Mouse (Mus musculus) left cerebral cortex, postnatal 36 days (tissue): Measurements from ENCODE around the gene Arhgap24. TPM values are rescaled to one million over a fixed set of nuclear protein-coding genes. Genes with fewer than 3 reads are reported as not detected.

Source experiments
- DNase-seq, 2 experiments: peaks; one replicate each; pipeline ENCODE4 v3.0.0; 2021 to 2022; ENCODE audit warnings: low spot score in 2 of 2, mixed read lengths in 1 of 2
- intact Hi-C: fragments of 180-260 bp; cut with DNase I; formaldehyde crosslinking; loops from one replicate; pipeline ENCODE4 v1.15.1; 2025
- total RNA-seq, 2 experiments: library from RNA; stranded (reverse); gene quantifications; 2 replicates each; pipeline ENCODE4 v1.2.3; 2021

The Arhgap24 gene
- total RNA-seq, 2 experiments from 2014 or later = 4.8 to 7.0 TPM

- DNase-seq = no peak
- intact Hi-C loops = no loop called here
Measured at GRCm38 (mm10) chr5:102659061-102659460, 177.9 kb downstream of the Arhgap24 start.

- DNase-seq = no peak
- intact Hi-C loops = no loop called here
Measured at GRCm38 (mm10) chr5:102664988-102665726, 184.0 kb downstream of the Arhgap24 start.

GRCm38 (mm10) chr5:102666886-102667285 is 185.7 kb downstream of the Arhgap24 start:
- no peak for DNase-seq
- intact Hi-C loops = no loop called here

GRCm38 (mm10) chr5:102667754-102668575 is 186.8 kb downstream of the Arhgap24 start:
- no peak for DNase-seq
- intact Hi-C loops = no loop called here

- intact Hi-C loops = no loop called here
- DNase-seq = no peak
Measured at GRCm38 (mm10) chr5:102670206-102670605, 189.0 kb downstream of the Arhgap24 start.

GRCm38 (mm10) chr5:102670731-102671345 is 189.6 kb downstream of the Arhgap24 start:
- no peak for DNase-seq
- intact Hi-C loops = no loop called here

- intact Hi-C loops = no loop called here
- DNase-seq = no peak
Measured at GRCm38 (mm10) chr5:102675326-102675725, 194.1 kb downstream of the Arhgap24 start.

GRCm38 (mm10) chr5:102677176-102677575 is 196.0 kb downstream of the Arhgap24 start:
- intact Hi-C loops = no loop called here
- DNase-seq = no peak

GRCm38 (mm10) chr5:102687673-102688072 is 206.5 kb downstream of the Arhgap24 start:
- intact Hi-C loops = no loop called here

GRCm38 (mm10) chr5:102692487-102692886 is 211.3 kb downstream of the Arhgap24 start:
- DNase-seq = peak; percentile 46 to 59
- intact Hi-C loops = loop anchor here (1.0 to 5.0 kb wide), 3 partner anchors 275 to 545 kb away; no protein-coding TSS in a partner anchor

More at GRCm38 (mm10) chr5:102687673-102688072, 206.5 kb downstream of the Arhgap24 start:
- no peak for DNase-seq

- intact Hi-C loops = loop anchor here (5.0 kb wide), 2 partner anchors 276 to 546 kb away; no protein-coding TSS in a partner anchor
- DNase-seq = no peak
Measured at GRCm38 (mm10) chr5:102693192-102693591, 212.0 kb downstream of the Arhgap24 start.

GRCm38 (mm10) chr5:102693871-102694270 is 212.7 kb downstream of the Arhgap24 start:
- intact Hi-C loops = loop anchor here (5.0 kb wide), 2 partner anchors 277 to 547 kb away; no protein-coding TSS in a partner anchor
- DNase-seq = no peak

GRCm38 (mm10) chr5:102697784-102698183 is 216.6 kb downstream of the Arhgap24 start:
- intact Hi-C loops = no loop called here

GRCm38 (mm10) chr5:102698396-102698795 is 217.2 kb downstream of the Arhgap24 start:
- DNase-seq = no peak
- intact Hi-C loops = no loop called here

More at GRCm38 (mm10) chr5:102697784-102698183, 216.6 kb downstream of the Arhgap24 start:
- no peak for DNase-seq

GRCm38 (mm10) chr5:102698891-102699290 is 217.7 kb downstream of the Arhgap24 start:
- intact Hi-C loops = no loop called here
- peak in 1 of 2 experiments; percentile 20 for DNase-seq

GRCm38 (mm10) chr5:102702581-102702980 is 221.4 kb downstream of the Arhgap24 start:
- DNase-seq = no peak
- intact Hi-C loops = loop anchor here (5.0 kb wide), 1 partner anchor 170 kb away; no protein-coding TSS in a partner anchor

- intact Hi-C loops = loop anchor here (5.0 kb wide), 1 partner anchor 169 kb away; no protein-coding TSS in a partner anchor
Measured at GRCm38 (mm10) chr5:102703325-102704099, 222.3 kb downstream of the Arhgap24 start.

GRCm38 (mm10) chr5:102705170-102705569 is 224.0 kb downstream of the Arhgap24 start:
- no peak for DNase-seq
- intact Hi-C loops = no loop called here

More at GRCm38 (mm10) chr5:102703325-102704099, 222.3 kb downstream of the Arhgap24 start:
- DNase-seq = peak; percentile 46 to 52

- intact Hi-C loops = no loop called here
Measured at GRCm38 (mm10) chr5:102710336-102710735, 229.1 kb downstream of the Arhgap24 start.

More at GRCm38 (mm10) chr5:102710336-102710735, 229.1 kb downstream of the Arhgap24 start:
- no peak for DNase-seq
